Mouse (Mus musculus) lung, adult 2 months (tissue): ENCODE measurements around the gene F12. TPM values are rescaled to one million over a fixed set of nuclear protein-coding genes. Genes with fewer than 3 reads are reported as not detected.

Source experiments
- DNase-seq: peaks from one replicate; pipeline ENCODE4 v3.0.0; 2022
- H3K4me1 ChIP-seq: fragments of 200-500 bp; 2 replicates; pipeline ENCODE4 v1.6.1; 2011; ENCODE audit warnings: low read length; ENCODE audit not compliant: control insufficient read depth, insufficient read depth
- H3K4me3 ChIP-seq: fragments of 200-500 bp; replicated peaks from 2 replicates; pipeline ENCODE3; 2011; ENCODE audit warnings: low read depth, mild to moderate bottlenecking, control low read depth, low read length; ENCODE audit errors: extremely low read depth
- CTCF ChIP-seq: fragments of 200-500 bp; IDR thresholded peaks from 2 replicates; pipeline ENCODE4 v1.5.1; 2011; ENCODE audit warnings: mild to moderate bottlenecking, low read length, control low read depth; ENCODE audit not compliant: insufficient read depth
- POLR2A ChIP-seq: fragments of 200-500 bp; IDR thresholded peaks from 2 replicates; pipeline ENCODE4 v1.6.1; 2011; ENCODE audit warnings: low read depth, mild to moderate bottlenecking, control low read depth, low read length, borderline replicate concordance; ENCODE audit errors: extremely low read depth
- WGBS: fragments of 180-500 bp; shearing (Covaris S2); methylation state at CpG from one replicate; pipeline ENCODE4 v1.1.7; 2018; 5-methylcytosine and 5-hydroxymethylcytosine counted together
- polyA plus RNA-seq: library from polyadenylated mRNA; depleted of rRNA; stranded (reverse); fragments of >200 nt; gene quantifications from 2 replicates; pipeline ENCODE4 v1.2.3, GENCODE M21; 2012; rRNA removed

Gene F12
- 0.19 and 0.36 TPM in 2 replicates for polyA plus RNA-seq

- TF ChIP-seq POLR2A (no peak), CTCF (no peak)
- 88% methylated on average over 10 of the region's 10 CpGs for WGBS
- peaks cover 7% of the 10 kb centered on the region for H3K4me1 ChIP-seq
- H3K4me3 ChIP-seq: no peak within 1 kb of the TSS
- DNase-seq: no peak
Measured at GRCm38 (mm10) chr13:55426613-55427012, at the start of gene F12. Gene F12 (minus strand): TSS chr13:55426793.

DNA sequence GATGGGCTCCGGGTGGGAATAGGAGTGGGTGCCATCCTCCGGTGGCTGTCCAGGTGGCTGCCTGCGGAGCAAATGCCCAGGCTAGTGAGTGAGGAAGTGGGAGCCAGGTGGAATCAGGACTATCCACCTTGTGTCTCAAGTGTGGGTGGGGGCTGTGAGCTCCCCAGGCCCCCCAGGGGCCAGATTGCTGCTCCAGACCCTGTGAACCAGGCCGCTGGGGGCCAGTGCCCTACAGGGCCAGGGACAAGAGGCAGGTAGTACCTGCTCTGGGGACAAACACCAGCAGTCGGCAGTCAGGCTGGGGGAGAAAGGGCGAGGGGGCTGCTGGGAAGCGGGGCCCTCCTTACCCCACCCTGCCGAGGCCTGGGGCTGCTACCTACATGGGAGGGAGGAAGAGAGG is 49.7 kb upstream of the F12 start:
- no peak for DNase-seq
- Histone ChIP-seq H3K4me3 (no peak overlapping the region), H3K4me1 (peaks cover 6% of the 10 kb centered on the region)
- TF ChIP-seq CTCF: no peak
- no peak for TF ChIP-seq POLR2A
- 94% methylated on average over 8 of the region's 8 CpGs for WGBS

DNA sequence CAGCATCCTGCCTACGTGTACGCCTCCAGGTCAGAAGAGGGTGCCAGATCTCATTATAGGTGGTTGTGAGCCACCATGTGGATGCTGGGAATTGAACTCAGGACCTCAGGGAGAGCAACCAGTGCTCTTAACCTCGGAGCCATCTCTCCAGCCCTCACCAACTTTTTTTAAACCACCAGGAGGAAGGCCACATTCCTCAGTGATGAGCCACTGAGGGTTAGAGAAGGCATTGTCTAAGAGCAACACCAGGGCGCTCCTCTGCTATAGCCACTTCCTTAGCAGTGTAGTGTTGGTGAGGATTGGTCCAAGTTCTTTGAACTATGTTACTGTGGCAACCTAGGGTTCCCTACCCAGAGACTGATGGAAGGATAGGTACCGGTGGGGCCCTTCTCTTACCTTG is 49.2 kb upstream of the F12 start:
- DNase-seq: no peak
- peaks cover 9% of the 10 kb centered on the region for H3K4me1 ChIP-seq
- 93% methylated on average over 5 of the region's 5 CpGs for WGBS

DNA sequence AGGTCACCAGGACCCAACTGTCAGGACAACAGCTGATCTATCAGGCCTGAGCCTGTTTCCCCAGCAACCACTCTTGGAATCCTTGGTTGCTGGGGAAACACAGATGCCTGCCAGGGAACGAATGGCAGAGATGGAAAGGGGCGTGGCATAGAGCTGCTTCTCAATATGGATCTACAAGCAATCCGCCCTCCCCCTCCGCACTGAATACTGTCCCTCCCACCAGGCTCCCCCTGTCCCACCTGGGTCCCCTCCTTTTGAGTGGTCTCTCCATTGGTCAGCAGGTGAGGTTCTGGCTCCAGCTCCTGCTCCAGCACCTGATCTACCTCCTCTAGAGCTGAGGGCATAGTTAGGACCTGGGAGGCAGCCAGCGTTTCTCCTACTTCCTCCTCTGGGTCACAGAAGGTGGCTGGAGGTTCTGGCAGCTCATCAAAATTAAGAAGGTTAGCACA is 48.1 kb upstream of the F12 start:
- no peak overlapping the region for H3K4me3 ChIP-seq
- TF ChIP-seq CTCF (no peak), POLR2A (no peak)
- H3K4me1 ChIP-seq: peaks cover 9% of the 10 kb centered on the region
- WGBS: 59% methylated on average over 5 of the region's 5 CpGs
- DNase-seq: no peak

More for the DNA sequence above, 49.2 kb upstream of the F12 start:
- no peak for TF ChIP-seq POLR2A
- no peak for TF ChIP-seq CTCF
- no peak overlapping the region for H3K4me3 ChIP-seq

- TF ChIP-seq CTCF (no peak), POLR2A (no peak)
- Histone ChIP-seq H3K4me1 (peaks cover 8% of the 10 kb centered on the region), H3K4me3 (no peak overlapping the region)
- DNase-seq: no peak
- WGBS: 77% methylated on average over 11 of the region's 11 CpGs
Measured at GRCm38 (mm10) chr13:55473961-55474360, 47.4 kb upstream of the F12 start.

- no peak for DNase-seq
- Histone ChIP-seq H3K4me3 (peak overlapping the region; percentile 17), H3K4me1 (peaks cover 5% of the 10 kb centered on the region; the same call in 1 of the 2 replicates)
- 54% methylated on average over 18 of the region's 18 CpGs for WGBS
- no peak for TF ChIP-seq CTCF
- no peak for TF ChIP-seq POLR2A
Measured at GRCm38 (mm10) chr13:55473076-55473831, 46.7 kb upstream of the F12 start.

GRCm38 (mm10) chr13:55472132-55473022 is 45.8 kb upstream of the F12 start:
- Histone ChIP-seq H3K4me1 (peaks cover 5% of the 10 kb centered on the region; the same call in 1 of the 2 replicates), H3K4me3 (peak overlapping the region; percentile 69)
- DNase-seq: peak; percentile 51
- 1% methylated on average over 102 of the region's 103 CpGs for WGBS
- TF ChIP-seq CTCF (no peak), POLR2A (no peak)

GRCm38 (mm10) chr13:55471819-55472131 is 45.2 kb upstream of the F12 start:
- under 1% methylated on average over 31 of the region's 31 CpGs for WGBS
- no peak for DNase-seq
- Histone ChIP-seq H3K4me1 (peaks cover 5% of the 10 kb centered on the region; the same call in 1 of the 2 replicates), H3K4me3 (peak overlapping the region; percentile 69)
- no peak for TF ChIP-seq CTCF
- no peak for TF ChIP-seq POLR2A

DNA sequence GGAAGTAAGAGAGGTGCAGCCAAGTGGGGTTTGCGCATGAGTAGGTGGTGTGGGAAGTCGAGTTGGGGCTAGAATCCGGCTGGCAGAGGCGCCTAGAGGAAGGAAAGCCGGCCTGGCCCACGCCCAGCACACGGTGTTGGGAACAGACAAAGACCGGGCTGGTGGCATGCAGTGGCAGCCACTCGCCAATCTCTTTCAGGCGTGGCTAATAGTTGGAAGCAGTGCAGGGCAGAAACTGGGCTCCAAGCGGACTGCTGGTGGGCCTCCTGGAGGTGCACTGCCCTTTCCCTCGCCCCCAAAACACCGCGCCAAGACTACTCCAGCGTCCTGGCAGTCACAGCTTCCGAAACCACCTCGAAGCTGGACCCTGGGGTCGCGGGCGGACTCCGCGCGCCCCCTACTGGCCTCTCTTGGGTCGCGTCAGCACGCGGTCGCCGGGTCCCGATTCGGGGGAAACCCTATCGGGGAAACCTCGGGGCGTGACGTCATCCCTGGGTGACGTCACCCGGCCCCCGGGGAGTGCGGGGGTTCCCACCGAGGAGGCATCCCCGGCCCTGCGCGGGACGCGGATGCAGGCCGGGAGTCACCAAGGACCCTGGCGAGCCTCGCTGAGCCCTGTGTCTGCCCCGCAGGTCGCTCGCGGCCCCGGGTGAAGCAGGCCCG is 44.7 kb upstream of the F12 start:
- Histone ChIP-seq H3K4me1 (peaks cover 5% of the 10 kb centered on the region; the same call in 1 of the 2 replicates), H3K4me3 (peak overlapping the region; percentile 69)
- no peak for TF ChIP-seq POLR2A
- TF ChIP-seq CTCF: peak; percentile 40
- peak; percentile 83 for DNase-seq
- WGBS: under 1% methylated on average over 54 of the region's 54 CpGs
